Mouse (Mus musculus) frontal cortex, postnatal 25 days (tissue): ENCODE data around the gene Sez6l.

Experiments
- DNase-seq, 2 experiments: peaks; one replicate each; pipeline ENCODE4 v3.0.0; 2022; ENCODE audit warnings: low spot score in 2 of 2

Sez6l gene

GRCm38 (mm10) chr5:112533312-112534075 is 43.5 kb downstream of the Sez6l start:
- DNase-seq, result no peak

- no peak for DNase-seq
Observed at GRCm38 (mm10) chr5:112532894-112533293, 44.1 kb downstream of the Sez6l start.

GRCm38 (mm10) chr5:112532210-112532609 is 44.8 kb downstream of the Sez6l start:
- DNase-seq, result no peak

- DNase-seq, result no peak
Observed at GRCm38 (mm10) chr5:112531111-112531510, 45.9 kb downstream of the Sez6l start.

- no peak for DNase-seq
Observed at GRCm38 (mm10) chr5:112526936-112527335, 50.0 kb downstream of the Sez6l start.

GRCm38 (mm10) chr5:112526435-112526834 is 50.5 kb downstream of the Sez6l start:
- DNase-seq, result no peak

- DNase-seq, result no peak
Observed at GRCm38 (mm10) chr5:112525980-112526379, 51.0 kb downstream of the Sez6l start.

GRCm38 (mm10) chr5:112525271-112525670 is 51.7 kb downstream of the Sez6l start:
- DNase-seq, result no peak

- DNase-seq, result no peak
Observed at GRCm38 (mm10) chr5:112523796-112524195, 53.2 kb downstream of the Sez6l start.

- DNase-seq, result no peak
Observed at GRCm38 (mm10) chr5:112523331-112523730, 53.7 kb downstream of the Sez6l start.

GRCm38 (mm10) chr5:112521703-112522527 is 55.1 kb downstream of the Sez6l start:
- no peak for DNase-seq

- DNase-seq, result no peak
Observed at GRCm38 (mm10) chr5:112520826-112521702, 55.9 kb downstream of the Sez6l start.

GRCm38 (mm10) chr5:112518773-112519172 is 58.2 kb downstream of the Sez6l start:
- DNase-seq, result no peak

GRCm38 (mm10) chr5:112517454-112517853 is 59.5 kb downstream of the Sez6l start:
- no peak for DNase-seq

GRCm38 (mm10) chr5:112516527-112516926 is 60.5 kb downstream of the Sez6l start:
- no peak for DNase-seq

- no peak for DNase-seq
Observed at GRCm38 (mm10) chr5:112510351-112510750, 66.6 kb downstream of the Sez6l start.

GRCm38 (mm10) chr5:112509916-112510315 is 67.1 kb downstream of the Sez6l start:
- DNase-seq, result no peak

- DNase-seq, result no peak
Observed at GRCm38 (mm10) chr5:112505595-112505994, 71.4 kb downstream of the Sez6l start.

- DNase-seq, result no peak
Observed at GRCm38 (mm10) chr5:112501384-112501783, 75.6 kb downstream of the Sez6l start.

GRCm38 (mm10) chr5:112499918-112500682 is 76.9 kb downstream of the Sez6l start:
- no peak for DNase-seq
